Mouse (Mus musculus) limb, embryonic 12.5 days (tissue): ENCODE measurements around the gene Tmem30b. TPM values are rescaled to one million over a fixed set of nuclear protein-coding genes. Genes with fewer than 3 reads are reported as not detected.
"Not testable (repeated sequence)": the region's sequence is repeated elsewhere in the genome, so short reads cannot be mapped to it uniquely, and the experiment has no call there.

Experiments
- ATAC-seq: fragments of 200-750 bp; cut with Nextera tagmentation; 2 replicates; pipeline ENCODE4 v1.8.0; 2017; ENCODE audit warnings: low read depth, moderate TSS enrichment; ENCODE audit not compliant: insufficient number of reproducible peaks, insufficient read depth, low FRiP score, low TSS enrichment
- H3K27ac ChIP-seq: fragments of 300-500 bp; sonication (generic); 2 replicates; pipeline ENCODE4 v1.5.1; 2016; ENCODE audit warnings: mild to moderate bottlenecking, moderate library complexity
- H3K27me3 ChIP-seq: fragments of 300-500 bp; sonication (generic); 2 replicates; pipeline ENCODE4 v1.6.1; 2016; ENCODE audit warnings: mild to moderate bottlenecking, moderate library complexity
- H3K36me3 ChIP-seq: fragments of 300-500 bp; sonication (generic); 2 replicates; pipeline ENCODE4 v1.6.1; 2016; ENCODE audit warnings: mild to moderate bottlenecking, moderate library complexity
- H3K4me1 ChIP-seq: fragments of 300-500 bp; sonication (generic); replicated peaks from 2 replicates; pipeline ENCODE4 v1.6.1; 2016
- H3K4me2 ChIP-seq: fragments of 300-500 bp; sonication (generic); 2 replicates; pipeline ENCODE4 v1.6.1; 2016; ENCODE audit warnings: mild to moderate bottlenecking, moderate library complexity
- H3K4me3 ChIP-seq: fragments of 300-500 bp; sonication (generic); replicated peaks from 2 replicates; pipeline ENCODE4 v1.5.1; 2016; ENCODE audit warnings: mild to moderate bottlenecking
- H3K9ac ChIP-seq: fragments of 300-500 bp; sonication (generic); replicated peaks from 2 replicates; pipeline ENCODE4 v1.6.1; 2016; ENCODE audit warnings: mild to moderate bottlenecking, moderate library complexity
- H3K9me3 ChIP-seq: fragments of 300-500 bp; sonication (generic); 2 replicates; pipeline ENCODE4 v1.6.1; 2016; ENCODE audit warnings: mild to moderate bottlenecking, moderate library complexity
- WGBS: fragments of 180-500 bp; shearing (Covaris S2); methylation state at CpG from one replicate; pipeline ENCODE4 v1.1.7; 2016; 5-methylcytosine and 5-hydroxymethylcytosine counted together
- polyA plus RNA-seq: library from polyadenylated mRNA; unstranded; fragments of >200 nt; fragmentation: Nextera tagmentation; extraction: Ambion mirVana; gene quantifications from 2 replicates; pipeline ENCODE4 v1.2.1, GENCODE M21; 2016

Tmem30b gene
- polyA plus RNA-seq, 1 experiment from 2014 or later = 27.9 TPM

DNA sequence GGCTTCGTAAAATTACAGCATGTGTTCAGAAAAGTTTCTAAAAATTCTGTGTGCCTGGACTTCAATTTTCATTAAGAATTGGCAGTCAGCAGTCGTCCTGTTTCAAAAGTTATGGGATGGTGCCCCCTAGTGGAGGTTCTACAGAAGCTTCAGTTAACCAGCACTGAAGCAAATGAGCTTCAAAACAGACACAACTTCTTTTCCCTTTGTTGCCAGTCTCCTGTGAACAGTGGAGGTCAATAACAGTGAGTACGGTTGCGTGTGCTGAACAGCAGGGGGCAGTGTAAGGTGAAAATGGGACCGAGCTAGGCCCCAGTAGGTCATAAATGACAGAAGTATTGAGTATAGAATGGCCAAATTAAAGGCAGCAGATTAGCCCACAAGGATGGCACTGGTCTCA lies 8.0 kb upstream of the Tmem30b start:
- Histone ChIP-seq H3K36me3 (no peaks in the 10 kb centered on the region), H3K9ac (no peak overlapping the region), H3K9me3 (no peaks in the 10 kb centered on the region), H3K27me3 (peaks cover 16% of the 10 kb centered on the region), H3K4me2 (no peak overlapping the region), H3K4me1 (peaks cover 15% of the 10 kb centered on the region), H3K27ac (no peak overlapping the region), H3K4me3 (no peak overlapping the region)
- under 1% methylated on average over 5 of the region's 5 CpGs for WGBS
- ATAC-seq = peak; percentile 67; the same call in 1 of the 2 replicates

DNA sequence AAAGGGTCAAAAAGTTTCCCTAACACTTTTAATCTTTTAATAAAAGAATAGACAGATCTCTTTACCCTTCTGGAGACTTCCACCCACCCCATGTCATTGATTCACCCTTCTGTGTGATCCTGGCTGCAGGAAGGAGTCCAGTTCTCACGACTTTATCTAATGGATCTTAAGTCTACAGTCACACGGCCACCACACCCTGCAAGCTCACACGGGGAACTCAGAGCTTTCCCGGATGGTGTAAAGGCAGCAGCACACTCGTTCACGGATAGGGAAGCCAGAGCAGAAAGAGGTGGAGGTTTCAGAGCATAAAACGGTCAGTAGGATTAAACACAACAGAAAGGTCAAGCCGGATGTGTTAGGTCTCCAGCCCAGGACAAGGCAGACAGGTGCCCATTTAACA lies 2.1 kb upstream of the Tmem30b start:
- Histone ChIP-seq H3K9ac (no peak overlapping the region), H3K4me1 (peaks cover 51% of the 10 kb centered on the region), H3K4me2 (peak overlapping the region; percentile 9; the same call in 1 of the 2 replicates), H3K27ac (no peak overlapping the region), H3K27me3 (peaks cover 64% of the 10 kb centered on the region), H3K9me3 (no peaks in the 10 kb centered on the region), H3K36me3 (no peaks in the 10 kb centered on the region), H3K4me3 (no peak overlapping the region)
- ATAC-seq = no peak
- WGBS = 65% methylated on average over 8 of the region's 8 CpGs

- H3K9me3 ChIP-seq = no peaks in the 10 kb centered on the region
- ATAC-seq = no peak
- H3K27ac ChIP-seq = no peak overlapping the region
- no peaks in the 10 kb centered on the region for H3K36me3 ChIP-seq
- peaks cover 50% of the 10 kb centered on the region for H3K4me1 ChIP-seq
- no peak overlapping the region for H3K9ac ChIP-seq
- no peak overlapping the region for H3K4me2 ChIP-seq
- no peak overlapping the region for H3K4me3 ChIP-seq
- 36% methylated on average over 10 of the region's 10 CpGs for WGBS
- H3K27me3 ChIP-seq = peaks cover 67% of the 10 kb centered on the region
Observed at GRCm38 (mm10) chr12:73547646-73548045, 1.5 kb upstream of the Tmem30b start.

DNA sequence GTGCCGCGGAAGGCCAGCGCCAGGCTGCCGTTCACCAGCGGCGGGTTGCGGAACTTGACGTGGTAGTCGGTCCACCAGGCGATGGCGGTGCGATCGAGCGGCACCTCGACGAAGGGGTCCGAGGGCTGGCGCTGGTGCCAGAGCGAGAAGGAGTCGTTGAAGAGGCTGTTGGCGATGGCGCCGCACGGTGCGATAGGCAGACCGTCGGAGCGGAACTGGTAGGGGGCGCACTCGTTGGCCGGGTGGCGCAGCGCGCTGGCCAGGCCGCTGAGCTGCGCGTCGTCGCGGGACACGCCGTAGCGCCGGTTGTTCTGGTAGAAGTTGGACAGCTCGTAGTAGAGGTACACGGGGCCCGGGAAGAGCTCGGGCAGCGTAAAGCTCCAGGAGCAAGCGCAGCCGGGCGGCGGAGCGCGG lies 513 bp downstream of the Tmem30b start:
- H3K9ac ChIP-seq = peak overlapping the region; percentile 74
- H3K9me3 ChIP-seq = no peaks in the 10 kb centered on the region
- peak overlapping the region; percentile 53 for H3K4me3 ChIP-seq
- 1% methylated on average over 55 of the region's 55 CpGs for WGBS
- H3K4me1 ChIP-seq = peaks cover 65% of the 10 kb centered on the region
- H3K4me2 ChIP-seq = peak overlapping the region; percentile 72
- peak overlapping the region; percentile 85 for H3K27ac ChIP-seq
- ATAC-seq = no peak
- no peaks in the 10 kb centered on the region for H3K36me3 ChIP-seq
- peaks cover 69% of the 10 kb centered on the region for H3K27me3 ChIP-seq

GRCm38 (mm10) chr12:73544736-73545671 lies 1.2 kb downstream of the Tmem30b start:
- Histone ChIP-seq H3K4me2 (peak overlapping the region; percentile 72), H3K27ac (peak overlapping the region; percentile 85), H3K4me1 (peaks cover 65% of the 10 kb centered on the region), H3K27me3 (peaks cover 62% of the 10 kb centered on the region), H3K4me3 (peak overlapping the region; percentile 53), H3K36me3 (no peaks in the 10 kb centered on the region), H3K9ac (peak overlapping the region; percentile 74), H3K9me3 (no peaks in the 10 kb centered on the region)
- no peak for ATAC-seq
- 11% methylated on average over 48 of the region's 48 CpGs for WGBS

GRCm38 (mm10) chr12:73543191-73543590 lies 3.0 kb downstream of the Tmem30b start:
- Histone ChIP-seq H3K9ac (no peak overlapping the region), H3K9me3 (no peaks in the 10 kb centered on the region), H3K27ac (no peak overlapping the region), H3K27me3 (peaks cover 50% of the 10 kb centered on the region), H3K36me3 (no peaks in the 10 kb centered on the region), H3K4me3 (no peak overlapping the region), H3K4me1 (peaks cover 60% of the 10 kb centered on the region), H3K4me2 (peak overlapping the region; percentile 72)
- ATAC-seq = no peak
- WGBS = 51% methylated on average over 5 of the region's 5 CpGs

GRCm38 (mm10) chr12:73540402-73540801 lies 5.8 kb downstream of the Tmem30b start:
- peaks cover 24% of the 10 kb centered on the region for H3K27me3 ChIP-seq
- 79% methylated on average over 2 of the region's 2 CpGs for WGBS
- H3K4me1 ChIP-seq = peaks cover 47% of the 10 kb centered on the region
- ATAC-seq = no peak
- H3K36me3 ChIP-seq = no peaks in the 10 kb centered on the region
- H3K27ac ChIP-seq = no peak overlapping the region
- H3K4me3 ChIP-seq = no peak overlapping the region
- no peak overlapping the region for H3K4me2 ChIP-seq
- H3K9ac ChIP-seq = no peak overlapping the region
- H3K9me3 ChIP-seq = no peaks in the 10 kb centered on the region

GRCm38 (mm10) chr12:73539151-73539550 lies 7.0 kb downstream of the Tmem30b start:
- H3K27ac ChIP-seq = no peak overlapping the region
- H3K9ac ChIP-seq = no peak overlapping the region
- H3K9me3 ChIP-seq = no peaks in the 10 kb centered on the region
- ATAC-seq = no peak
- no peaks in the 10 kb centered on the region for H3K36me3 ChIP-seq
- peak overlapping the region; percentile 33 for H3K4me2 ChIP-seq
- H3K4me1 ChIP-seq = peaks cover 37% of the 10 kb centered on the region
- peaks cover 11% of the 10 kb centered on the region for H3K27me3 ChIP-seq
- WGBS = 15% methylated on average over 2 of the region's 2 CpGs
- H3K4me3 ChIP-seq = peak overlapping the region; percentile 15; the same call in 1 of the 2 replicates

DNA sequence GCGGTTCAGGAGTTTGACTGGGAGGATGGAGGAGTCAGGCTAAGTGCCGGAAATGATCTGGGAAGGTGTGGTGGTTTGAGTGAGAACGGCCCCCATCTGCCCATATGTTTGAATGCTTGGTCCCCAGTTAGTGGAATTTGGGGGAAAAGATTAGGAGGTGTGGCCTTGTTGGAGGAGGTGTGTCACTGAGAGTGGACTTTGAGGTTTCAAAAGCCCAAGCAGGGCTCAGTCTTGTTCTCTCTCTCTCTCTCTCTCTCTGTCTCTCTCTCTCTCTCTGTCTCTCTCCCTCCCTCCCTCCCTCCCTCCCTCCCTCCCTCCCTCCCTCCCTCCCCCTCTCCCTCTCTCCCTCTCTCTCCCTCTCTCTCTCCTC lies 8.1 kb downstream of the Tmem30b start:
- H3K36me3 ChIP-seq, ATAC-seq, H3K4me3 ChIP-seq, H3K9me3 ChIP-seq, H3K27ac ChIP-seq, H3K9ac ChIP-seq: not testable (repeated sequence)
- H3K4me1 ChIP-seq = peaks cover 36% of the 10 kb centered on the region
- WGBS = 46% methylated on average over 3 of the region's 3 CpGs
- H3K27me3 ChIP-seq = peaks cover 12% of the 10 kb centered on the region; the same call in 1 of the 2 replicates
- H3K4me2 ChIP-seq = 0 out of 2 replicates have a peak overlapping the region, but pooled peaks have one; percentile 15

DNA sequence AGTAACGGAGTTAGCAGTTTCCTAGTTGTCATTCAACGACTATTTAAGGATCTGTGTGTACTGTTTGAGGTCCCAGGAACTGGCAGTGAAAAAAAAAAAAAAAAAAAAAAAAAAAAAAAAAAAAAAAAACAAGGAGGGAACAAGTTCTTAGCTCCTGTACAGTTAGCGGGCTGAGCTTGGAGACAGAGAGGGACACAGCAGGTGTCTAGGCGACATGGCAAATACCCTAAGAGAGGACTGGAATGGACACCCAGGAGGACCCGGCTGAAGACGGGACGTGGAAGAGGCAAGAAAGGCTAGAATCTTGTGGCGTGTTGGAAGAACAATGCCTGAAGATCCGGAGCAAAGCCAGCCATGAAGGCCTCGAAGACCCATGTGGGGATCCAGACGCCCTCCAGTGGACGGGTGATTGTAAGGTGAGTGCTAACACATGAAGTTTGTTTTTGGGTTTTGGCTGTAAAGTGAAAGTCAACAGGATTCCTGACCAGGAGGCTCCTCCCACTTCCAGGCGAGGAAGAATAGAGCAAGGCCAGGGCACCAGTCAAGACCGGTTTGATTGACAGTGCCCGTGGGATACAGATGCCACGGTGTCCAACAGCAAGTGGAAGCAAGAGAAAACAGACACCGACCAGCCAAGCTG lies 8.6 kb downstream of the Tmem30b start:
- 0 out of 2 replicates have a peak overlapping the region, but pooled peaks have one; percentile 15 for H3K4me2 ChIP-seq
- peak; percentile 67; the same call in 1 of the 2 replicates for ATAC-seq
- peaks cover 11% of the 10 kb centered on the region; the same call in 1 of the 2 replicates for H3K27me3 ChIP-seq
- no peak overlapping the region for H3K9ac ChIP-seq
- no peaks in the 10 kb centered on the region for H3K9me3 ChIP-seq
- peaks cover 31% of the 10 kb centered on the region for H3K4me1 ChIP-seq
- no peaks in the 10 kb centered on the region for H3K36me3 ChIP-seq
- no peak overlapping the region for H3K4me3 ChIP-seq
- 33% methylated on average over 17 of the region's 17 CpGs for WGBS
- H3K27ac ChIP-seq = no peak overlapping the region

DNA sequence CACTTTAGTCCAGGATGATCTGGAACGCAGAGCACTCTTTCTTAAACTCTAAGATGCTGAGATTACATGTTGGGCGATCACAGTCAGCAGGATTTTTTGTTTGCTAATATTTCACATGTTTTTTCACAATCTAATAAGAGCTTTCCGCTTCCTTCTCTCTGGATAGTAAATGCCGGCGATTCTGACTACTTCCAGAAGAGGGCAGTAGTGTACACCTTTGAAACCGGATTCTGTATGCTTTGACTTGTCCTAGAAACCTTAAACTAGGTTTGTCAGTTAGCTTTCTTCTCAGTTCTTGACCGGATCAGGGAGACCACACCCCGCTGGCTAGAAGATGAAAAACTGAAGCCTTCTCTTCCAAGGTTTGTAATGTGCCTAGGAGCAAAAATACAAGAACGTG lies 11.6 kb downstream of the Tmem30b start:
- H3K4me1 ChIP-seq = peaks cover 37% of the 10 kb centered on the region
- no peak overlapping the region for H3K27ac ChIP-seq
- 14% methylated on average over 9 of the region's 9 CpGs for WGBS
- peaks cover 23% of the 10 kb centered on the region for H3K27me3 ChIP-seq
- H3K4me3 ChIP-seq = no peak overlapping the region
- H3K36me3 ChIP-seq = no peaks in the 10 kb centered on the region
- no peak for ATAC-seq
- H3K4me2 ChIP-seq = no peak overlapping the region
- no peak overlapping the region for H3K9ac ChIP-seq
- H3K9me3 ChIP-seq = no peaks in the 10 kb centered on the region
